Mouse (Mus musculus) cerebellum, adult 2 months (tissue): Measurements from ENCODE around the gene Ndufa8.

ENCODE experiments used
- CTCF ChIP-seq: fragments of 200-500 bp; IDR thresholded peaks from 2 replicates; pipeline ENCODE4 v1.5.1; 2011; ENCODE audit warnings: low read depth, mild to moderate bottlenecking, control low read depth, low read length, moderate library complexity, borderline replicate concordance; ENCODE audit not compliant: insufficient read depth
- POLR2A ChIP-seq: fragments of 200-500 bp; IDR thresholded peaks from 2 replicates; pipeline ENCODE4 v1.6.1; 2011; ENCODE audit warnings: low read length, control low read depth, borderline replicate concordance; ENCODE audit not compliant: insufficient read depth

GRCm38 (mm10) chr2:36035413-36036081 lies 13.7 kb downstream of the Ndufa8 start:
- TF ChIP-seq CTCF, result no peak
- no peak for TF ChIP-seq POLR2A
